Mouse (Mus musculus): ENCODE measurements around the gene Arid1b. TPM values are rescaled to one million over a fixed set of nuclear protein-coding genes. Genes with fewer than 3 reads are reported as not detected.
"Not testable (repeated sequence)": the region's sequence is repeated elsewhere in the genome, so short reads cannot be mapped to it uniquely, and the experiment has no call there.

Arid1b gene
- total and polyA plus RNA-seq, 3 experiments: 11.8 to 27.8 (median 26.8) TPM

DNA sequence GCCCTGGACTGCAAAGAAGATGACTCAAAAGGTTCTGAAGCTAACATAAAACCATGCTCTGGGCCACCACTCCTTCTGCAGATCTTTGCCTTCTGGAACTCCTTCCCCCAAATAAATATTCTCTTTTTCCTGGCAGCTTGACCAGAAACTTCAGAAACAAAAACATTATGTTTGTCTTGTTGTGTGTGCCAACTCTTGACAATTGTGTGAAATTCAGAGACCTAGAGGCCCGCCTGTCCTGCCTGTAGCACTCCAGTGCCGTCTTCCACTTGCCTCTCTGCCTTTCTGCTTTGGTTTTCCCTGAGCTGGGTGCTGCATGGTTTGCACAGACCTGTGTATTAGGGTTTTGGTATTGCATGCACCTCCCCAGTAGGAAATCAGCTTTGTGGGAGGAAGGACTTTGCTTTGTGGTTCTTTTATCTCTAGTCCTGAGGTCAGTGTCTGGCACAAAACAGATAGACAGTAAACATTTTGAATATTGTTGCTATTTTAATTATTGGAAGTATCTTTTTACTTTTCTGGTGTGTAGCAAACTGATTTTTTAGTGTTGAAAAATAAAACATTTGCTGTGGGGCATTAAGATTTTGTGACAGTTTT is 114.5 kb downstream of the Arid1b start:
- peaks cover 33% of the 10 kb centered on the region for H3K4me1 ChIP-seq (ENCODE audit: control insufficient read depth, insufficient read depth, low read length)
- no peaks in the 10 kb centered on the region for H3K36me3 ChIP-seq (ENCODE audit: control insufficient read depth, insufficient read depth, low read length)
- no peak overlapping the region for H3K4me3 ChIP-seq
- no peak overlapping the region for H3K9ac ChIP-seq (ENCODE audit: low read depth, low read length)
- H3K79me2 ChIP-seq (replicated peaks; ENCODE audit: control insufficient read depth, insufficient read depth, low read length): peaks cover 11% of the 10 kb centered on the region
- no peak for TF ChIP-seq EP300 (IDR thresholded peaks at IDR 0.05; ENCODE audit: insufficient read depth, low read depth, low read length)
- TF ChIP-seq POLR2A (IDR thresholded peaks at IDR 0.05; ENCODE audit: insufficient read depth, low read depth, low read length): no peak
- TF ChIP-seq CTCF (IDR thresholded peaks at IDR 0.05): no peak
- H3K27me3 ChIP-seq (ENCODE audit: control insufficient read depth, insufficient read depth, low read length): no peaks in the 10 kb centered on the region
- intact Hi-C loops (cut with DNase I): no loop called here
- 49% methylated on average over 2 of the region's 2 CpGs for WGBS
- H3K27ac ChIP-seq: no peak overlapping the region; the same call in 1 of the 2 replicates
- DNase-seq: no peak

GRCm38 (mm10) chr17:5109343-5109742 is 115.2 kb downstream of the Arid1b start:
- Histone ChIP-seq H3K36me3 (ENCODE audit: control insufficient read depth, insufficient read depth, low read length) (no peaks in the 10 kb centered on the region), H3K4me3 (no peak overlapping the region), H3K27ac (no peak overlapping the region), H3K27me3 (ENCODE audit: control insufficient read depth, insufficient read depth, low read length) (no peaks in the 10 kb centered on the region), H3K9ac (ENCODE audit: low read depth, low read length) (no peak overlapping the region), H3K4me1 (ENCODE audit: control insufficient read depth, insufficient read depth, low read length) (peaks cover 33% of the 10 kb centered on the region), H3K79me2 (replicated peaks; ENCODE audit: control insufficient read depth, insufficient read depth, low read length) (peaks cover 10% of the 10 kb centered on the region)
- DNase-seq: no peak
- no peak for TF ChIP-seq EP300 (IDR thresholded peaks at IDR 0.05; ENCODE audit: insufficient read depth, low read depth, low read length)
- TF ChIP-seq CTCF (IDR thresholded peaks at IDR 0.05): no peak
- TF ChIP-seq POLR2A (IDR thresholded peaks at IDR 0.05; ENCODE audit: insufficient read depth, low read depth, low read length): no peak
- WGBS: 79% methylated on average over 8 of the region's 8 CpGs
- intact Hi-C loops (cut with DNase I): no loop called here

- no peaks in the 10 kb centered on the region for H3K27me3 ChIP-seq (ENCODE audit: control insufficient read depth, insufficient read depth, low read length)
- DNase-seq: no peak
- H3K9ac ChIP-seq (ENCODE audit: low read depth, low read length): no peak overlapping the region
- H3K4me3 ChIP-seq: no peak overlapping the region
- intact Hi-C loops (cut with DNase I): no loop called here
- no peak overlapping the region for H3K27ac ChIP-seq
- H3K36me3 ChIP-seq (ENCODE audit: control insufficient read depth, insufficient read depth, low read length): no peaks in the 10 kb centered on the region
- TF ChIP-seq POLR2A (IDR thresholded peaks at IDR 0.05; ENCODE audit: insufficient read depth, low read depth, low read length): no peak
- TF ChIP-seq EP300 (IDR thresholded peaks at IDR 0.05; ENCODE audit: insufficient read depth, low read depth, low read length): no peak
- TF ChIP-seq CTCF (IDR thresholded peaks at IDR 0.05): no peak
- 68% methylated on average over 4 of the region's 4 CpGs for WGBS
- H3K4me1 ChIP-seq (ENCODE audit: control insufficient read depth, insufficient read depth, low read length): peaks cover 32% of the 10 kb centered on the region
- peaks cover 10% of the 10 kb centered on the region for H3K79me2 ChIP-seq (replicated peaks; ENCODE audit: control insufficient read depth, insufficient read depth, low read length)
Observed at GRCm38 (mm10) chr17:5110159-5110558, 116.0 kb downstream of the Arid1b start.

- DNase-seq; H3K9ac ChIP-seq (ENCODE audit: low read depth, low read length); H3K4me3 ChIP-seq; H3K27ac ChIP-seq; H3K27me3 ChIP-seq (ENCODE audit: control insufficient read depth, insufficient read depth, low read length); intact Hi-C loops (cut with DNase I); H3K36me3 ChIP-seq (ENCODE audit: control insufficient read depth, insufficient read depth, low read length): not testable (repeated sequence)
- H3K79me2 ChIP-seq (replicated peaks; ENCODE audit: control insufficient read depth, insufficient read depth, low read length): peaks cover 10% of the 10 kb centered on the region
- 95% methylated on average over 5 of the region's 5 CpGs for WGBS
- peaks cover 29% of the 10 kb centered on the region for H3K4me1 ChIP-seq (ENCODE audit: control insufficient read depth, insufficient read depth, low read length)
Observed at GRCm38 (mm10) chr17:5110981-5111380, 116.8 kb downstream of the Arid1b start.

DNA sequence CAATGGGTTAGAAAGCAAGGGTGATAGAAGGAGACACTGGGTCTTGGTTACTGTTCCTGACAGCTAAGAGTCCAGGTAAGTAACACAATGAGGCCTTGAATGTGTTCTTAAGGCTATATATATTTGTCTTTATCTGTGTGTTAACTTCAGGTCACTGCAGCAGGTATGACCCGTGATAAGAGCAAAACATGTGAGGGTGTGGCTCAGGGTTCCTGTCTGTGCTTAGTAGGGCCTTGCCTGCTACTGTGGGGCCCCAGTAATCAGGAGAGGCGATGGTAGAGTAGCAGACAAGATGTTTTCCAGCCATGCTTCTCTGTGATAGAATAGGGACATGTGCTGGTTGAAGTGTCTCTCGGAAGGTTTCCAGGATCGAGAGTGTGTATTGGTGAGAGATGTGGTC is 118.0 kb downstream of the Arid1b start:
- 84% methylated on average over 4 of the region's 4 CpGs for WGBS
- peaks cover 10% of the 10 kb centered on the region for H3K79me2 ChIP-seq (replicated peaks; ENCODE audit: control insufficient read depth, insufficient read depth, low read length)
- 0 out of 2 replicates have a peak, but pooled peaks cover 2% of the 10 kb centered on the region for H3K36me3 ChIP-seq (ENCODE audit: control insufficient read depth, insufficient read depth, low read length)
- no peaks in the 10 kb centered on the region for H3K27me3 ChIP-seq (ENCODE audit: control insufficient read depth, insufficient read depth, low read length)
- H3K9ac ChIP-seq (ENCODE audit: low read depth, low read length): no peak overlapping the region
- intact Hi-C loops (cut with DNase I): no loop called here
- no peak for DNase-seq
- peaks cover 21% of the 10 kb centered on the region for H3K4me1 ChIP-seq (ENCODE audit: control insufficient read depth, insufficient read depth, low read length)
- no peak overlapping the region for H3K27ac ChIP-seq
- H3K4me3 ChIP-seq: no peak overlapping the region
- no peak for TF ChIP-seq EP300 (IDR thresholded peaks at IDR 0.05; ENCODE audit: insufficient read depth, low read depth, low read length)
- TF ChIP-seq CTCF (IDR thresholded peaks at IDR 0.05): no peak
- no peak for TF ChIP-seq POLR2A (IDR thresholded peaks at IDR 0.05; ENCODE audit: insufficient read depth, low read depth, low read length)

GRCm38 (mm10) chr17:5115952-5116351 is 121.8 kb downstream of the Arid1b start:
- 0 out of 2 replicates have a peak, but pooled peaks cover 2% of the 10 kb centered on the region for H3K36me3 ChIP-seq (ENCODE audit: control insufficient read depth, insufficient read depth, low read length)
- DNase-seq: peak; percentile 47 to 65
- WGBS: 38% methylated on average over 6 of the region's 6 CpGs
- H3K79me2 ChIP-seq (replicated peaks; ENCODE audit: control insufficient read depth, insufficient read depth, low read length): peaks cover 14% of the 10 kb centered on the region
- peaks cover 14% of the 10 kb centered on the region for H3K4me1 ChIP-seq (ENCODE audit: control insufficient read depth, insufficient read depth, low read length)
- no peaks in the 10 kb centered on the region for H3K27me3 ChIP-seq (ENCODE audit: control insufficient read depth, insufficient read depth, low read length)
- 0 out of 2 replicates have a peak overlapping the region, but pooled peaks have one; percentile 11 for H3K27ac ChIP-seq
- H3K9ac ChIP-seq (ENCODE audit: low read depth, low read length): no peak overlapping the region
- intact Hi-C loops (cut with DNase I): loop anchor here (5.0 kb wide), 1 partner anchor 119 kb away; no protein-coding TSS in a partner anchor
- TF ChIP-seq POLR2A (IDR thresholded peaks at IDR 0.05; ENCODE audit: insufficient read depth, low read depth, low read length) (no peak), EP300 (IDR thresholded peaks at IDR 0.05; ENCODE audit: insufficient read depth, low read depth, low read length) (peak; percentile 66), CTCF (IDR thresholded peaks at IDR 0.05) (peak; percentile 52)
- no peak overlapping the region for H3K4me3 ChIP-seq

Data from heart, adult 2 months (tissue).